Mouse (Mus musculus) 3T3-L1 (cell line): Measurements from ENCODE around the gene Fmo6.

ENCODE experiments used
- DNase-seq: peaks from one replicate; pipeline ENCODE4 v3.0.0-alpha.2; 2015; ENCODE audit warnings: low read depth, low spot score

Fmo6 gene

GRCm38 (mm10) chr1:162937415-162937814, at the start of gene Fmo6:
TSS of gene Fmo6 (minus strand) at chr1:162937515.
- no peak for DNase-seq

- no peak for DNase-seq
Measured at GRCm38 (mm10) chr1:162986777-162987176, 49.5 kb upstream of the Fmo6 start.

GRCm38 (mm10) chr1:162986121-162986748, 48.9 kb upstream of the Fmo6 start:
- no peak for DNase-seq

GRCm38 (mm10) chr1:162984428-162984827, 47.1 kb upstream of the Fmo6 start, which contains the start of gene Fmo3:
TSS of gene Fmo3 (minus strand) at chr1:162984528.
- no peak for DNase-seq

GRCm38 (mm10) chr1:162963556-162963955, 26.2 kb upstream of the Fmo6 start:
- DNase-seq, result no peak

GRCm38 (mm10) chr1:162957422-162957821, 20.1 kb upstream of the Fmo6 start:
- DNase-seq, result peak; percentile 82

GRCm38 (mm10) chr1:162953079-162953478, 15.8 kb upstream of the Fmo6 start:
- DNase-seq, result peak; percentile 92

- DNase-seq, result no peak
Measured at GRCm38 (mm10) chr1:162949763-162950162, 12.4 kb upstream of the Fmo6 start.

- no peak for DNase-seq
Measured at GRCm38 (mm10) chr1:162947934-162948333, 10.6 kb upstream of the Fmo6 start.

GRCm38 (mm10) chr1:162946837-162947558, 9.7 kb upstream of the Fmo6 start:
- DNase-seq, result no peak

- DNase-seq, result peak; percentile 85
Measured at GRCm38 (mm10) chr1:162943700-162944099, 6.4 kb upstream of the Fmo6 start.

GRCm38 (mm10) chr1:162938696-162939351, 1.5 kb upstream of the Fmo6 start:
- DNase-seq, result peak; percentile 61

GRCm38 (mm10) chr1:162937970-162938695, 818 bp upstream of the Fmo6 start:
- DNase-seq, result no peak

GRCm38 (mm10) chr1:162934374-162935012, 2.8 kb downstream of the Fmo6 start:
- DNase-seq, result no peak

- no peak for DNase-seq
Measured at GRCm38 (mm10) chr1:162932386-162932785, 4.9 kb downstream of the Fmo6 start.

GRCm38 (mm10) chr1:162931880-162932279, 5.4 kb downstream of the Fmo6 start:
- DNase-seq, result no peak

- DNase-seq, result no peak
Measured at GRCm38 (mm10) chr1:162931310-162931875, 5.9 kb downstream of the Fmo6 start.

- DNase-seq, result no peak
Measured at GRCm38 (mm10) chr1:162930631-162931030, 6.7 kb downstream of the Fmo6 start.

- no peak for DNase-seq
Measured at GRCm38 (mm10) chr1:162929146-162929545, 8.2 kb downstream of the Fmo6 start.

- no peak for DNase-seq
Measured at GRCm38 (mm10) chr1:162925121-162925520, 12.2 kb downstream of the Fmo6 start.

GRCm38 (mm10) chr1:162916661-162917060, 20.7 kb downstream of the Fmo6 start:
- DNase-seq, result no peak
